Mouse (Mus musculus): ENCODE measurements at regions not wholly inside any gene's neighbourhood (a gene's known extent, or its start where the extent isn't known, plus 50 kb on each side); places are given as distances from the start of the nearest gene placed in this dataset.
A peak's percentile ranks its signal among the peaks of the same experiment; 100 is the strongest.

DNA sequence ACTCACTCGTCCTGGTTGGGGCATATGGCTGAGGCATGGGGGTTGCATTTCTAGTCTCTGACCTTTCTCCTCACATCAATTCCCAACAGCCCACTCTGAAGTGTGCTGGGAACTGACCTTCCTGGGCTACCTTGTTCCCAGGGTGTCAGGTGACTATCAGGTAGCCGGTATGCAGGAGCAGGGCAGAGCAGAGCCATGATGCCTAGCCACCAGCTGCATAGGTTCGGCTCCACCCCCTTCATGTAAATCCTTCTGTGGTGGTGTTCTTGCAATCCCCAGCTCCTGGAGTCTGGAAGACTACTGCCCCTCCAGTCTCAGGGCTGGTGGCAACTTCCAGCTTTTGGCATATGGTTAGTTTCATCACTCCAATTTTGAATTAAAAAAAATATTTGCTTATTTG is 221.0 kb downstream of the Gm5447 start:
- ATAC-seq (ENCODE audit: low FRiP score) (no peak), DNase-seq (ENCODE audit: low spot score) (no peak)
- Histone ChIP-seq H3K4me2 (ENCODE audit: low read depth, low read length, poor library complexity, severe bottlenecking) (no peak overlapping the region), H3K4me3 (ENCODE audit: low read depth, low read length) (no peak overlapping the region), H3K9ac (replicated peaks; ENCODE audit: low read length, poor library complexity, severe bottlenecking) (no peak overlapping the region), H3K36me3 (ENCODE audit: insufficient read depth, low read length) (no peaks in the 10 kb centered on the region), H3K9me3 (ENCODE audit: low read length) (no peaks in the 10 kb centered on the region), H3K4me1 (ENCODE audit: insufficient read depth, low read length) (no peaks in the 10 kb centered on the region), H3K27ac (ENCODE audit: low read depth, low read length) (no peak overlapping the region), H3K27me3 (ENCODE audit: insufficient read depth, low read length) (no peaks in the 10 kb centered on the region)
- TF ChIP-seq CTCF (IDR thresholded peaks at IDR 0.05): no peak
- 86% methylated on average over 3 of the region's 3 CpGs for WGBS

- no peaks in the 10 kb centered on the region for H3K9me3 ChIP-seq (ENCODE audit: low read length)
- H3K36me3 ChIP-seq (ENCODE audit: insufficient read depth, low read length): no peaks in the 10 kb centered on the region
- DNase-seq (ENCODE audit: low spot score) (no peak), ATAC-seq (ENCODE audit: low FRiP score) (no peak)
- H3K9ac ChIP-seq (replicated peaks; ENCODE audit: low read length, poor library complexity, severe bottlenecking): no peak overlapping the region
- no peak overlapping the region for H3K27ac ChIP-seq (ENCODE audit: low read depth, low read length)
- no peaks in the 10 kb centered on the region for H3K4me1 ChIP-seq (ENCODE audit: insufficient read depth, low read length)
- TF ChIP-seq CTCF (IDR thresholded peaks at IDR 0.05): no peak
- no peak overlapping the region for H3K4me2 ChIP-seq (ENCODE audit: low read depth, low read length, poor library complexity, severe bottlenecking)
- 77% methylated on average over 2 of the region's 2 CpGs for WGBS
- H3K4me3 ChIP-seq (ENCODE audit: low read depth, low read length): no peak overlapping the region
- H3K27me3 ChIP-seq (ENCODE audit: insufficient read depth, low read length): no peaks in the 10 kb centered on the region
Measured at GRCm38 (mm10) chr13:31196546-31196945, 222.5 kb downstream of the Gm5447 start.

- DNase-seq (ENCODE audit: low spot score) (no peak), ATAC-seq (ENCODE audit: low FRiP score) (no peak)
- no peak overlapping the region for H3K4me3 ChIP-seq (ENCODE audit: low read depth, low read length)
- H3K4me2 ChIP-seq (ENCODE audit: low read depth, low read length, poor library complexity, severe bottlenecking): no peak overlapping the region
- H3K4me1 ChIP-seq (ENCODE audit: insufficient read depth, low read length): no peaks in the 10 kb centered on the region
- no peak for TF ChIP-seq CTCF (IDR thresholded peaks at IDR 0.05)
- H3K9me3 ChIP-seq (ENCODE audit: low read length): no peaks in the 10 kb centered on the region
- no peak overlapping the region for H3K9ac ChIP-seq (replicated peaks; ENCODE audit: low read length, poor library complexity, severe bottlenecking)
- no peaks in the 10 kb centered on the region for H3K36me3 ChIP-seq (ENCODE audit: insufficient read depth, low read length)
- H3K27me3 ChIP-seq (ENCODE audit: insufficient read depth, low read length): no peaks in the 10 kb centered on the region
- no peak overlapping the region for H3K27ac ChIP-seq (ENCODE audit: low read depth, low read length)
- WGBS: 76% methylated on average over 2 of the region's 2 CpGs
Measured at GRCm38 (mm10) chr13:31197593-31197992, 223.6 kb downstream of the Gm5447 start.

DNA sequence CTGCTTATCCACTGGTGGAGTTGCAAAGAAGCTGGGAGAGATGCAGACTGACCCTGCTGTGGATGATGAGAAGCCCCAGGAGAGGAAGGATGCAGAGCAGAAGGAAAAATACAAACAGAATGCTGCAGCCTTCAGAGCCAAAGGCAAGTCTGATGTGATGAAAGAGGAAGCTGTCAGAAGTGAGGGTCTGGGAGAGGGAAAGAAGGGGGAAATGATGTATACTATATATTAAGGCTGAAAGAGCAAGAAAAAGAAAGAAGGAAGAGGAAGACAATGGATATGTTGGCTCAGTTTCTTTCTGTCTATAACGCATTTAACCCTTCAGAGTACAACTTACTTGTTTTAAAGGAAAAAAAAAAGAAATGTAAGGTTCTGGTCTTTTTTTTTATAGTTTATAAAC is 225.4 kb downstream of the Gm5447 start:
- Histone ChIP-seq H3K9me3 (ENCODE audit: low read length) (no peaks in the 10 kb centered on the region), H3K4me3 (ENCODE audit: low read depth, low read length) (no peak overlapping the region), H3K27ac (ENCODE audit: low read depth, low read length) (no peak overlapping the region), H3K36me3 (ENCODE audit: insufficient read depth, low read length) (no peaks in the 10 kb centered on the region), H3K9ac (replicated peaks; ENCODE audit: low read length, poor library complexity, severe bottlenecking) (no peak overlapping the region), H3K4me2 (ENCODE audit: low read depth, low read length, poor library complexity, severe bottlenecking) (no peak overlapping the region), H3K27me3 (ENCODE audit: insufficient read depth, low read length) (no peaks in the 10 kb centered on the region), H3K4me1 (ENCODE audit: insufficient read depth, low read length) (no peaks in the 10 kb centered on the region)
- 88% methylated on average over 1 of the region's 1 CpGs for WGBS
- TF ChIP-seq CTCF (IDR thresholded peaks at IDR 0.05): no peak
- ATAC-seq (ENCODE audit: low FRiP score) (no peak), DNase-seq (ENCODE audit: low spot score) (no peak)

- Histone ChIP-seq H3K4me2 (ENCODE audit: low read depth, low read length, poor library complexity, severe bottlenecking) (no peak overlapping the region), H3K36me3 (ENCODE audit: insufficient read depth, low read length) (no peaks in the 10 kb centered on the region), H3K27ac (ENCODE audit: low read depth, low read length) (no peak overlapping the region), H3K9me3 (ENCODE audit: low read length) (no peaks in the 10 kb centered on the region), H3K4me3 (ENCODE audit: low read depth, low read length) (no peak overlapping the region), H3K27me3 (ENCODE audit: insufficient read depth, low read length) (no peaks in the 10 kb centered on the region), H3K4me1 (ENCODE audit: insufficient read depth, low read length) (no peaks in the 10 kb centered on the region), H3K9ac (replicated peaks; ENCODE audit: low read length, poor library complexity, severe bottlenecking) (no peak overlapping the region)
- no peak for DNase-seq (ENCODE audit: low spot score)
- no peak for TF ChIP-seq CTCF (IDR thresholded peaks at IDR 0.05)
- ATAC-seq (ENCODE audit: low FRiP score): no peak
- WGBS: 83% methylated on average over 6 of the region's 6 CpGs
Measured at GRCm38 (mm10) chr13:31204068-31204467, 230.1 kb downstream of the Gm5447 start.

DNA sequence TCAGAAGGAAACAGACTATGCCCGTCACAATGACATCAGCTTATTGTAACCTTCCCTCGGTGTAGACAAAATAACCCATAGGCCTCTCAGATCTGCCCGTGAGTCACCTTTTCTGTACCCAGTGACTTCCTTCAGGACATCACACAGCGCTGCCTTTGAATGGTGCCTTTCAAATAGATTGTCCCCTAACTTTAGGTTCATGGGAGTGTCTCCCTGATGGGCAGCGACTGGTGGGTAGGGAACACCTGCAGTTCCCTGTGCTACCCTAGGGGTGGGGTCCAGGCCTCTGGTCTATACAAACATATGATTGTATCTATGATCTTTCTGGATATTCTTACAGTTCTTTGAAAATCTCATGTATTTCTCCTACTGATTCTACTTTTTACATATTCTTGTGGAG is 232.4 kb downstream of the Gm5447 start:
- H3K27ac ChIP-seq (ENCODE audit: low read depth, low read length): no peak overlapping the region
- no peak overlapping the region for H3K4me2 ChIP-seq (ENCODE audit: low read depth, low read length, poor library complexity, severe bottlenecking)
- H3K9me3 ChIP-seq (ENCODE audit: low read length): no peaks in the 10 kb centered on the region
- H3K27me3 ChIP-seq (ENCODE audit: insufficient read depth, low read length): no peaks in the 10 kb centered on the region
- no peak overlapping the region for H3K4me3 ChIP-seq (ENCODE audit: low read depth, low read length)
- H3K4me1 ChIP-seq (ENCODE audit: insufficient read depth, low read length): no peaks in the 10 kb centered on the region
- ATAC-seq (ENCODE audit: low FRiP score): no peak
- 39% methylated on average over 5 of the region's 5 CpGs for WGBS
- no peak for TF ChIP-seq CTCF (IDR thresholded peaks at IDR 0.05)
- H3K9ac ChIP-seq (replicated peaks; ENCODE audit: low read length, poor library complexity, severe bottlenecking): no peak overlapping the region
- no peak for DNase-seq (ENCODE audit: low spot score)
- no peaks in the 10 kb centered on the region for H3K36me3 ChIP-seq (ENCODE audit: insufficient read depth, low read length)

DNA sequence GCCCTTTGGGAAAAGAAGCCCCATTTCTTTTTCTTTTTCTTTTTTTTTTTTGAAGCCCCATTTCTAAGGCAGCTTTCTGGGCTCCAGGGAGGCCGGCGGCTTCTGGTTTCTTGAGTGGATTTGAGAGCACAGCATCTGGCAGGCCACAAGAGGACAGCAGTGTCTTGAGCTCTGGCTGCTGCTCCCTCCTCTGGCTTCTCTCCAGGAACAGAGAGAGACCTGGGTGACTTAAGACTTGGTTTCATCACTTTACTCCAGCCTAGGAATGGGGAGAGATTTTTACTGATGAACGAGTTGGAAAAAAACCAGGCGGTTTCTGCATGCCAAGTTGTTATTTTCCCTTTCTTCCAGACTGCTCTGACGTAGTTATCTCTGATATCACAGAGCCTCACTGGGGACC is 233.7 kb downstream of the Gm5447 start:
- ATAC-seq (ENCODE audit: low FRiP score) (no peak), DNase-seq (ENCODE audit: low spot score) (peak; percentile 83)
- Histone ChIP-seq H3K4me3 (ENCODE audit: low read depth, low read length) (no peak overlapping the region), H3K9me3 (ENCODE audit: low read length) (no peaks in the 10 kb centered on the region), H3K4me2 (ENCODE audit: low read depth, low read length, poor library complexity, severe bottlenecking) (no peak overlapping the region), H3K9ac (replicated peaks; ENCODE audit: low read length, poor library complexity, severe bottlenecking) (no peak overlapping the region), H3K27me3 (ENCODE audit: insufficient read depth, low read length) (no peaks in the 10 kb centered on the region), H3K36me3 (ENCODE audit: insufficient read depth, low read length) (no peaks in the 10 kb centered on the region), H3K27ac (ENCODE audit: low read depth, low read length) (no peak overlapping the region), H3K4me1 (ENCODE audit: insufficient read depth, low read length) (no peaks in the 10 kb centered on the region)
- WGBS: 61% methylated on average over 5 of the region's 5 CpGs
- peak; percentile 74 for TF ChIP-seq CTCF (IDR thresholded peaks at IDR 0.05)

All from midbrain, postnatal 0 days (tissue).